Mouse (Mus musculus) kidney, embryonic 16.5 days (tissue): ENCODE measurements at regions not wholly inside any gene's neighbourhood (a gene's known extent, or its start where the extent isn't known, plus 50 kb on each side); places are given as distances from the start of the nearest gene placed in this dataset.

Source experiments
- ATAC-seq: fragments of 200-750 bp; cut with Nextera tagmentation; 2 replicates; pipeline ENCODE4 v1.8.0; 2017; ENCODE audit warnings: moderate TSS enrichment; ENCODE audit not compliant: low FRiP score, low TSS enrichment
- H3K27ac ChIP-seq: fragments of 300-500 bp; sonication (generic); 2 replicates; pipeline ENCODE4 v1.5.1; 2014; ENCODE audit warnings: low read length
- H3K27me3 ChIP-seq: fragments of 300-500 bp; sonication (generic); 2 replicates; pipeline ENCODE4 v1.6.1; 2014; ENCODE audit warnings: low read length, control low read depth, mixed read lengths; ENCODE audit not compliant: insufficient read depth
- H3K36me3 ChIP-seq: fragments of 300-500 bp; sonication (generic); 2 replicates; pipeline ENCODE4 v1.6.1; 2014; ENCODE audit warnings: low read length, control low read depth, mixed read lengths; ENCODE audit not compliant: insufficient read depth
- H3K4me1 ChIP-seq: fragments of 300-500 bp; sonication (generic); 2 replicates; pipeline ENCODE4 v1.6.1; 2014; ENCODE audit warnings: low read length, control low read depth, mixed read lengths; ENCODE audit not compliant: insufficient read depth
- H3K4me2 ChIP-seq: fragments of 300-500 bp; sonication (generic); replicated peaks from 2 replicates; pipeline ENCODE4 v1.6.1; 2014; ENCODE audit warnings: low read depth, low read length
- H3K4me3 ChIP-seq: fragments of 300-500 bp; sonication (generic); 2 replicates; pipeline ENCODE4 v1.5.1; 2014; ENCODE audit warnings: mild to moderate bottlenecking, low read length
- H3K9ac ChIP-seq: fragments of 300-500 bp; sonication (generic); replicated peaks from 2 replicates; pipeline ENCODE4 v1.6.1; 2014; ENCODE audit warnings: low read length
- H3K9me3 ChIP-seq: fragments of 300-500 bp; sonication (generic); 2 replicates; pipeline ENCODE4 v1.6.1; 2016; ENCODE audit warnings: low read length, control low read depth
- WGBS: fragments of 180-500 bp; shearing (Covaris S2); extraction: QIAGEN DNeasy Blood & Tissue Kit; methylation state at CpG from one replicate; pipeline ENCODE4 v1.1.7; 2014; 5-methylcytosine and 5-hydroxymethylcytosine counted together

DNA sequence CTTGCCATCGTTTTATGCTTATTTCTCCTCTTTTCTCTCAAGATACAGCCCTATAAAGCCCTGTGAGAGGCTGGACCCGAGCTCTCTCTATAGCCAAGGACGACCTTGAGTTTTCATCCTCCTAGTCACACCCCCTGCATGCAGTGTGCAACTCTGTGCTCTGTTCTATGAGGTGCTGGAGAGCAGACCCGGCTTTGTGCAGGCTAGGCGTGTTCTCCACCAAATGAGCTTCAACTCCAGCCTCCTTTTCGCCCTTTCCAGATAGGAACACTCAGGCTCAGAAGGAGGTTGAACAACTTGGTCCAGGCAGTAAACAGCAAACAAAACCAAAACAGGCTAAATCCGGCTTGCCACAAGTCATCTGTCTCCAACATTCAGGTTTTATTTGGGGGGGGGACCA, 67.8 kb upstream of the Acbd6 start:
- Histone ChIP-seq H3K9me3 (no peaks in the 10 kb centered on the region), H3K27ac (peak overlapping the region; percentile 15; the same call in 1 of the 2 replicates), H3K4me1 (peaks cover 19% of the 10 kb centered on the region; the same call in 1 of the 2 replicates), H3K36me3 (no peaks in the 10 kb centered on the region), H3K27me3 (no peaks in the 10 kb centered on the region), H3K4me2 (no peak overlapping the region), H3K4me3 (no peak overlapping the region), H3K9ac (no peak overlapping the region)
- no peak for ATAC-seq
- 70% methylated on average over 7 of the region's 7 CpGs for WGBS

DNA sequence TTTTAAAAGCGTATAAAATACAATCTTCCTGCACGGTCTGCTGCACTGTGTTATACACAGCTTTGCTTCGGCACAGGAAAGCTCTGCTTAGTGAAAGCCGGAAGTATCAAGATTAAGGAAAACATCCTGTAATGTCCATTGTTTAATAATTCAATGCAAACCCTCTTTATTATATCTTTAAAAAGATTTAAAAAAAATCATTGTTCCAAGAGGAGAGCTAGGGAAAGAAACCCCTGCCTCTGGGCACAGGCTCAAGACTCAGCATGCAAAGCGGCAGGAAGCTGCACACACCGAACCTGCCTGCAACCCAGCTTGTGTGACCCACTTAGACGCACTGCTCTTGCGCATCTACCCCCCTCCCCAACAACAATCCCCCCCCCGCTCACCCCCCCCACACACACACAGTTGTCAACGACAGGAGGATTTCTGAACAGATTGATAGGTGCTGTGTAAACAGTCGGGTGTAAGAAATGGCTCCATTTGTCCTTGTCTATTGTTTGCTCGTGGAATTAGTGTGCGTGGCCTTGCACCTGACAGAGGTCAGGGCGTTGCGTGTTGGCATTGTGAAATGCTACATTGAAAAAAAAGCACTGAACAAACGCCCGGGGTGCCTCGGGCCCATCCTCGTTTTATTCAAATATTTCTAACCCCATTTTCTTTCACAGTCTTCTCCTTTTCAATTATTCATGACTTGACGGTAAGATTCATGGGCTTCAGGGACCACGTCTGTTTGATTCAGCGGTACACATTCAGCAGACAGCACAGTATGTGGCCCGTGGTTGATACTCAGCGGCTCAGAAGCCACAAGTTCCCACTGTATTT, 66.5 kb upstream of the Acbd6 start:
- Histone ChIP-seq H3K4me2 (peak overlapping the region; percentile 51), H3K36me3 (no peaks in the 10 kb centered on the region), H3K9ac (0 out of 2 replicates have a peak overlapping the region, but pooled peaks have one; percentile 22), H3K4me1 (peaks cover 19% of the 10 kb centered on the region; the same call in 1 of the 2 replicates), H3K9me3 (no peaks in the 10 kb centered on the region), H3K27ac (peak overlapping the region; percentile 50), H3K4me3 (peak overlapping the region; percentile 18), H3K27me3 (no peaks in the 10 kb centered on the region)
- 27% methylated on average over 24 of the region's 24 CpGs for WGBS
- ATAC-seq: peak; percentile 75

DNA sequence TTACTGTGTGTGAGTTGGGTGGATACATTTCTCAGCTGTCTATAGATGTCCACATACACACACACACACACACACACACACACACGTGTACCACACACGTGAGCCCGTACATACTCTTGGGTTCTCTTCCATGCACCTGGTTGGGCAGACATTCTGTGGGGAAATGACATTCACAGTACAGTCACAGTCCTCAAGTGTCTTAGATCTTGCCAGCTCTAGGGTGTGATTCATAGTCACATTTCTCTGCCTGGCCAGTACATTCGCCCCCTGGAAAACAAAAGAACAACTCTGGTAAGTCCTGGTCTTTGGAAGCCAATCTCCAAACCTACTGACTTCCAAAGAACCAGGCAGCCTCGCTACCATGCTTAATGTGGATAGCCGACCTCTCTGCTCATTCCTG, 64.6 kb upstream of the Acbd6 start:
- Histone ChIP-seq H3K27me3 (no peaks in the 10 kb centered on the region), H3K9me3 (no peaks in the 10 kb centered on the region), H3K4me2 (no peak overlapping the region), H3K4me1 (peaks cover 19% of the 10 kb centered on the region; the same call in 1 of the 2 replicates), H3K27ac (no peak overlapping the region), H3K9ac (no peak overlapping the region), H3K36me3 (no peaks in the 10 kb centered on the region), H3K4me3 (no peak overlapping the region)
- ATAC-seq: no peak
- WGBS: 87% methylated on average over 6 of the region's 6 CpGs

DNA sequence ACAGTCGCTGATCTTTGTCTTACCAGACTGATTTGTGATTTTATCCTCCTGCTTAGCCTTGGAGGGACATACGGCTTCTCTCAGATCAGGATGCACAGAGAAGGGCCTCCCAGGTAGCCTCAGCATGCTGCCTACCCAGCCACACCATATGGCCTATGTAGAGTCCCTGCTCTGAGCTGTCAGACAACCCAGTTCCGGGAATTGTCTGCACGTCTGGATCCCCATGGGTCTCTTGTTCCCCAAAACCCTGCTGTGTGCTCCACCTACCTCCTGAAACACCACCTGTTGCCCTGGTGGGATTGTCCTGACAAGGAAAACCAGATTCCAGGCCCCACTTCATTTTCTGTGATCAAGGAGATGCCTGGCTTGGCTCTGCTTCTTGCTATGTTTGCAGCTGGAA, 64.1 kb upstream of the Acbd6 start:
- H3K27ac ChIP-seq: no peak overlapping the region
- H3K4me1 ChIP-seq: peaks cover 19% of the 10 kb centered on the region; the same call in 1 of the 2 replicates
- no peak overlapping the region for H3K4me3 ChIP-seq
- WGBS: 71% methylated on average over 4 of the region's 4 CpGs
- H3K9ac ChIP-seq: no peak overlapping the region
- H3K36me3 ChIP-seq: no peaks in the 10 kb centered on the region
- no peak for ATAC-seq
- H3K27me3 ChIP-seq: no peaks in the 10 kb centered on the region
- H3K9me3 ChIP-seq: no peaks in the 10 kb centered on the region
- no peak overlapping the region for H3K4me2 ChIP-seq

DNA sequence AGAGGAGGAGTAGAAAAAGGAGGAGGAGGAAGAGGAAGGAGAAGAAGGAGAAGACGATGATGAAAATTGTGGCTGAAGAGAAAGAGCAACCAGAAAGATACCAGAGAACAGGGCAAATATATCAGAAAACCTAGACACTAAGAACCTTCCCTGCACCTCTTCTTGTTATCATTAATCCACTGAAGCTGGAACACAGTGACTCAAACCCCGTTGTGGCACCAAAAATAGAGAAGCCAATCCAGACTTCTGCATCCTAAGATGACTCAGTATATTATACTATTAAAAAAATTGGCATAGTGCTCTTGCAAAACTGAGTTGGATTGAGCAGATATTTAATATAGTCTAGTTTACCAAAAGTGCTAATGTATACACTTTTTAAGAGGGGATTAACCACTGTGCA, 63.6 kb upstream of the Acbd6 start:
- H3K4me3 ChIP-seq: no peak overlapping the region
- ATAC-seq: no peak
- 88% methylated on average over 2 of the region's 2 CpGs for WGBS
- no peak overlapping the region for H3K27ac ChIP-seq
- peaks cover 19% of the 10 kb centered on the region; the same call in 1 of the 2 replicates for H3K4me1 ChIP-seq
- H3K4me2 ChIP-seq: no peak overlapping the region
- no peaks in the 10 kb centered on the region for H3K9me3 ChIP-seq
- H3K27me3 ChIP-seq: no peaks in the 10 kb centered on the region
- no peak overlapping the region for H3K9ac ChIP-seq
- H3K36me3 ChIP-seq: no peaks in the 10 kb centered on the region

DNA sequence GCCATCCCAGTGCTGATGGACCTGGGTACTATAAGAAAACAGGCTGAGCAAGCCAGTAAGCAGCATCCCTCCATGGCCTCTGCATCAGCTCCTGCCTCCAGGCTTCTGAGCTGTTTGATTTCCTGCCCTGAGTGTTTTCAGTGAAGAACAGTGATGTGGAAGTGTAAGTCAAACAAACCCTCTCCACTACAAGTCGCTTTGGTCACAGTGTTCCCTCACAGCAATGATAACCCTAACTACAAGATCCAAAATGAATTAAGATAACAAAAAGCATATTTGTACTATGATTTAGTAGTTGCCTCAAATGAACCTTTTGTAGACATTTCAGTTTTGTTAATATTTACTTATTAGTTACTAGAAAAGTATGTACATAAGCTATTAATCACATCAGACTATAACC, 58.2 kb upstream of the Acbd6 start:
- no peak overlapping the region for H3K9ac ChIP-seq
- H3K4me2 ChIP-seq: no peak overlapping the region
- peaks cover 3% of the 10 kb centered on the region; the same call in 1 of the 2 replicates for H3K4me1 ChIP-seq
- H3K27ac ChIP-seq: no peak overlapping the region
- no peaks in the 10 kb centered on the region for H3K36me3 ChIP-seq
- ATAC-seq: no peak
- WGBS: 79% methylated on average over 1 of the region's 1 CpGs
- H3K9me3 ChIP-seq: no peaks in the 10 kb centered on the region
- no peak overlapping the region for H3K4me3 ChIP-seq
- H3K27me3 ChIP-seq: no peaks in the 10 kb centered on the region

DNA sequence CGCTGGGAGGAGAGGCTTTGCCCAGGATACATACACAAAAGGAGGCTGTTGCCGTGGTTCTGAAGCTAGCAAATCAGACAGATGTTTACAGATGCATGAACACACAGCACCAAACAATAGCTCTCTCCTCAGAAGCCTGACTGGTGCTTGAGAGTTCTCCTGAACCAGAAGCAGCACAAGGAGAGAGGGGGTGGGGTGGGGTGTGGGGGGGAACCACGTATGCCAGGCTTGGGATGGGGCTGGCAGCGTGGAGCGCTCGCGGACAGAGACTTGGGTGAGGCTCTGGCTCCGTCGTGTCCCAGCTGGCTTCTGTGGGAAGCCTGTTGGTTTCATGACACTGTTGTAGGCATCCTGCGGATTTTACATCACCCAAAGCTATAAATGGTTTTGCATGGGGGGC, 55.1 kb upstream of the Acbd6 start:
- Histone ChIP-seq H3K4me3 (no peak overlapping the region), H3K4me2 (no peak overlapping the region), H3K9ac (no peak overlapping the region), H3K9me3 (no peaks in the 10 kb centered on the region), H3K27me3 (no peaks in the 10 kb centered on the region), H3K36me3 (no peaks in the 10 kb centered on the region), H3K4me1 (peaks cover 13% of the 10 kb centered on the region; the same call in 1 of the 2 replicates), H3K27ac (no peak overlapping the region)
- ATAC-seq: no peak
- 57% methylated on average over 10 of the region's 10 CpGs for WGBS

DNA sequence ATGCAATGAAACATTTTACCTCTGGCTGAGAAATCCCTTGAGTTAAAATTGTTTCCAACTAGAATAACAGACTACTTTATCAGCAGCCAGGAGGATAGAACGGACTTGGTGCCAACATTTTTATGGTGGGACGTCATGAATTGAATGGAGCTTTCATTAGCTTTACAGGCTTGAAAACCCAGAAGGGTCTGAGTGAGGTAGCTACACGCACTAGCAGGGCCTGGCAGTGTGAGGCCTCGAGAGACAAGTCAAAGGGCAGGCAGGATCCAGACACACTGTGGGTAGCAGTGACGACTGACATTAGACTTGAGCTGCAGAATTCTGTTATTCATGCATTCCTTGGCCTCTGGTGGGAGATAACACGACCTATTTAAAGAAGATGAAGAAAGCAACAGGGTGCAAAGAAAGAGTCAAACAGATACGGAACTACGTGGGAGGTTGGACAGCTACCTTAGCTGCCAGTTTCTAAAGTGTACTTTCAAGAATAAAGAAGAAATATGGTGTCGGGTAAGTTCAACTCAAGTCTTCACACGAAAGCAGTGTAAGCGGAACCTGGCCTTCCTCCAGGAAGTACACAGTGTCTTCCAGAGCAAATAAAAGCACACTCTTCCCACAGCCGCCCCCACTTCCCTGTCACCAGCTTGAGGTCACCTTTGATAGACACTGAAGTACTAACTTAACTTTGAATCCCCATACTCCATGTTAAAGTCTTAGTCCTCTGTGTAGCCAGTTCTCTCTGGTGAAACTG, 53.2 kb upstream of the Acbd6 start:
- H3K27ac ChIP-seq: no peak overlapping the region
- H3K9ac ChIP-seq: no peak overlapping the region
- H3K4me1 ChIP-seq: peaks cover 13% of the 10 kb centered on the region; the same call in 1 of the 2 replicates
- H3K36me3 ChIP-seq: no peaks in the 10 kb centered on the region
- no peaks in the 10 kb centered on the region for H3K27me3 ChIP-seq
- ATAC-seq: no peak
- no peak overlapping the region for H3K4me3 ChIP-seq
- no peaks in the 10 kb centered on the region for H3K9me3 ChIP-seq
- WGBS: 34% methylated on average over 12 of the region's 12 CpGs
- H3K4me2 ChIP-seq: no peak overlapping the region

DNA sequence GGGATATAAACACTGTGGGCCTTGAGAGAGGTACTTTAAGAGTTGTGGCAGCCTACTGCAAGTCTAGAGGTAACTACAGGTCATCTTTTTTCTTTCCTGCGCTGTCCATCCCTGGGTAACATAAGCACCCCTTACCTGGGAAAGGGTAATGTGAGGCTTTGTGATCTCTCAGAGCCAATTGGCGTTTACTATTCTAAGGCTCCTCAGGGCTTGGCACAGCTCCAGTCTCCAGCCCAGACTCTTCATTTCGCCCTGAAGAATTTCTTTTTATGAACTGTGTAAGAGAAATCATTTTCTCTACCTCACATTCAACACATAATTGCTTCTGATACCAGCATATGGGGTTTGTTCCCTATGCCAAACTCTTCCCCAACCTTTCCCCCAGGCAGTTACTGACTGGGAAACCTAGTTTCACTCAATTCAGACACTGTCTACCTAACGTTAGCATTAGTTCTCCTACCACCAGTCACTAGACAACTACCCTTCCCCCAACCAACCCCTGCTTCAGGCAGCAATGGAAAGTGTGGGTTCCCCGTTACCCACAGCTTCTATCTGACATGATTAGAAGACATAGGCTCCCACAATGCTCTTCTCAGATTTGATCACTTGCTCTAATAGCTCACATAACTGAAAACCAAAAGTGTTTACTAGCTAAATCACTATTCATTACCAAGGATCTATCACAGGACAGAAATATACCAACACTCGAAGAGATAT, 52.4 kb upstream of the Acbd6 start:
- ATAC-seq: no peak
- WGBS: 75% methylated on average over 6 of the region's 6 CpGs

More for the DNA sequence above, 52.4 kb upstream of the Acbd6 start:
- no peaks in the 10 kb centered on the region for H3K9me3 ChIP-seq
- no peak overlapping the region for H3K27ac ChIP-seq
- no peak overlapping the region for H3K4me2 ChIP-seq
- no peak overlapping the region for H3K4me3 ChIP-seq
- H3K4me1 ChIP-seq: peaks cover 13% of the 10 kb centered on the region; the same call in 1 of the 2 replicates
- no peaks in the 10 kb centered on the region for H3K27me3 ChIP-seq
- no peak overlapping the region for H3K9ac ChIP-seq
- H3K36me3 ChIP-seq: no peaks in the 10 kb centered on the region
